Mouse (Mus musculus): Measurements from ENCODE around the gene Abhd5.

Gene Abhd5

GRCm38 (mm10) chr9:122415056-122415775 is 63.8 kb downstream of the Abhd5 start:
- no peak for DNase-seq (ENCODE audit: low spot score)

GRCm38 (mm10) chr9:122416617-122417016 is 65.2 kb downstream of the Abhd5 start:
- no peak for DNase-seq (ENCODE audit: low spot score)

- DNase-seq (ENCODE audit: low spot score) = no peak
Measured at GRCm38 (mm10) chr9:122420195-122420756, 68.9 kb downstream of the Abhd5 start.

GRCm38 (mm10) chr9:122420772-122421764 is 69.7 kb downstream of the Abhd5 start:
- DNase-seq (ENCODE audit: low spot score) = peak; percentile 74

- no peak for DNase-seq (ENCODE audit: low spot score)
Measured at GRCm38 (mm10) chr9:122421911-122422310, 70.5 kb downstream of the Abhd5 start.

- DNase-seq (ENCODE audit: low spot score) = no peak
Measured at GRCm38 (mm10) chr9:122422706-122423105, 71.3 kb downstream of the Abhd5 start.

- DNase-seq (ENCODE audit: low spot score) = no peak
Measured at GRCm38 (mm10) chr9:122423146-122423545, 71.7 kb downstream of the Abhd5 start.

- DNase-seq (ENCODE audit: low spot score) = peak; percentile 43
Measured at GRCm38 (mm10) chr9:122424941-122425608, 73.7 kb downstream of the Abhd5 start.

- no peak for DNase-seq (ENCODE audit: low spot score)
Measured at GRCm38 (mm10) chr9:122429058-122429649, 77.7 kb downstream of the Abhd5 start.

- DNase-seq (ENCODE audit: low spot score) = no peak
Measured at GRCm38 (mm10) chr9:122429685-122430084, 78.3 kb downstream of the Abhd5 start.
